Mouse (Mus musculus) heart, postnatal 0 days (tissue): ENCODE data around the gene Ldah. TPM values are rescaled to one million over a fixed set of nuclear protein-coding genes. Genes with fewer than 3 reads are reported as not detected.

Experiments used
- ATAC-seq: fragments of 200-750 bp; cut with Nextera tagmentation; 2 replicates; pipeline ENCODE4 v1.8.0; 2017; ENCODE audit warnings: low read depth, moderate number of reproducible peaks, moderate library complexity; ENCODE audit not compliant: insufficient read depth
- DNase-seq: peaks from one replicate; pipeline ENCODE4 v3.0.0-alpha.2; 2016; ENCODE audit warnings: low spot score
- H3K27ac ChIP-seq: fragments of 300-500 bp; sonication (generic); 2 replicates; pipeline ENCODE4 v1.5.1; 2014; ENCODE audit warnings: low read depth, mild to moderate bottlenecking
- H3K27me3 ChIP-seq: fragments of 300-500 bp; sonication (generic); 2 replicates; pipeline ENCODE4 v1.6.1; 2014; ENCODE audit warnings: low read length, mixed read lengths; ENCODE audit not compliant: control insufficient read depth, insufficient read depth
- H3K36me3 ChIP-seq: fragments of 300-500 bp; sonication (generic); replicated peaks from 2 replicates; pipeline ENCODE4 v1.6.1; 2014; ENCODE audit warnings: low read length, mixed read lengths; ENCODE audit not compliant: control insufficient read depth, insufficient read depth
- H3K4me1 ChIP-seq: fragments of 300-500 bp; sonication (generic); 2 replicates; pipeline ENCODE4 v1.6.1; 2014; ENCODE audit warnings: antibody characterized with exemption; ENCODE audit not compliant: control insufficient read depth, insufficient read depth
- H3K4me2 ChIP-seq: fragments of 300-500 bp; sonication (generic); 2 replicates; pipeline ENCODE4 v1.6.1; 2014; ENCODE audit warnings: low read depth, mild to moderate bottlenecking, low read length, moderate library complexity
- H3K4me3 ChIP-seq: fragments of 300-500 bp; sonication (generic); 2 replicates; pipeline ENCODE4 v1.5.1; 2014; ENCODE audit warnings: low read depth, low read length
- H3K9ac ChIP-seq: fragments of 300-500 bp; sonication (generic); replicated peaks from 2 replicates; pipeline ENCODE4 v1.6.1; 2014; ENCODE audit warnings: low read depth, low read length, mixed read lengths
- H3K9me3 ChIP-seq: fragments of 300-500 bp; sonication (generic); replicated peaks from 2 replicates; pipeline ENCODE4 v1.6.1; 2016; ENCODE audit warnings: low read length; ENCODE audit not compliant: control insufficient read depth
- CTCF ChIP-seq: IDR thresholded peaks from 2 replicates; pipeline ENCODE4 v1.5.1; 2016; ENCODE audit warnings: antibody characterized with exemption, control low read depth, low read depth
- EP300 ChIP-seq: IDR thresholded peaks from 2 replicates; pipeline ENCODE4 v1.6.1; 2016; ENCODE audit warnings: antibody characterized with exemption, low read depth
- WGBS: fragments of 180-500 bp; shearing (Covaris S2); extraction: QIAGEN DNeasy Blood & Tissue Kit; methylation state at CpG from one replicate; pipeline ENCODE4 v1.1.7; 2014; 5-methylcytosine and 5-hydroxymethylcytosine counted together
- polyA plus RNA-seq: library from polyadenylated mRNA; unstranded; fragments of >200 nt; fragmentation: Nextera tagmentation; extraction: Ambion mirVana; gene quantifications from 2 replicates; pipeline ENCODE4 v1.2.1, GENCODE M21; 2015
- total RNA-seq: library from RNA; depleted of rRNA; stranded (reverse); fragments of >200 nt; gene quantifications from 2 replicates; pipeline ENCODE4 v1.2.3, GENCODE M21; 2014; ENCODE audit warnings: low replicate concordance

Gene Ldah
- total and polyA plus RNA-seq, 2 experiments from 2014 or later = 17.0 to 45.0 TPM

GRCm38 (mm10) chr12:8310992-8311391 lies 103.1 kb downstream of the Ldah start:
- DNase-seq (no peak), ATAC-seq (no peak)
- Histone ChIP-seq H3K36me3 (no peaks in the 10 kb centered on the region), H3K4me2 (no peak overlapping the region), H3K4me1 (no peaks in the 10 kb centered on the region; the same call in 1 of the 2 replicates), H3K4me3 (no peak overlapping the region), H3K9me3 (no peaks in the 10 kb centered on the region), H3K27ac (no peak overlapping the region), H3K9ac (no peak overlapping the region), H3K27me3 (peaks cover 10% of the 10 kb centered on the region)
- WGBS = 52% methylated on average over 17 of the region's 17 CpGs
- TF ChIP-seq EP300 = no peak
- TF ChIP-seq CTCF = no peak

GRCm38 (mm10) chr12:8312266-8312665 lies 104.4 kb downstream of the Ldah start:
- no peak for ATAC-seq
- Histone ChIP-seq H3K27ac (no peak overlapping the region), H3K9ac (no peak overlapping the region), H3K4me1 (no peaks in the 10 kb centered on the region; the same call in 1 of the 2 replicates), H3K4me3 (no peak overlapping the region), H3K36me3 (0 out of 2 replicates have a peak, but pooled peaks cover under 1% of the 10 kb centered on the region), H3K4me2 (no peak overlapping the region), H3K9me3 (no peaks in the 10 kb centered on the region), H3K27me3 (0 out of 2 replicates have a peak, but pooled peaks cover 5% of the 10 kb centered on the region)
- TF ChIP-seq EP300 (no peak), CTCF (no peak)
- WGBS = 81% methylated on average over 4 of the region's 4 CpGs
- no peak for DNase-seq

DNA sequence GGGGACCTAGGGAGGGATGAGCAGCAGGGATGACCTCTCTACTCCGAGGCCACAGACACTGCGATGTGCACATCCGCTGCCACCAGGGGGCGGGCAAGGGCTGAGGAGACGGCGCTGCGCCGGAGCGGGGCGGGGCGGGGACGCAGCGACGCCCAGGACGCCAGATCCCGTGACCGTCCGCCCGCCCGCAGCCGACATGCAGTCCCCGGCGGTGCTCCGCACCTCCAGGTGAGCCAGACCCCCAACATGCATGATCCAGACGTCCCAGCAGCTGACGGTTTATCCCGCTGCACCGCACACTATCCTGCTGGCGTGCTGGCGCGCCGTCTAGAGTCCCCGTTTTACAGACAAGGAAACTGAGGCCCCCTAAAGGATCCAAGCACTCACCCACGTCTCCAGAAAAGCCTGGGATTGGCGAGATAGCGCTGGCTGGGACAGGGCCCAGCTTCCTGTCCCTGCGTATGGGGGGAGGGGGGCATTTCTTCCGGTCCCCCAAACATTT lies 105.4 kb downstream of the Ldah start, which contains the start of gene Hs1bp3:
TSS of gene Hs1bp3 (plus strand) at position 163 of the 502 bp plus-strand sequence.
- peaks cover 9% of the 10 kb centered on the region; the same call in 1 of the 2 replicates for H3K36me3 ChIP-seq
- H3K27me3 ChIP-seq = 0 out of 2 replicates have a peak, but pooled peaks cover 5% of the 10 kb centered on the region
- TF ChIP-seq CTCF (peak; percentile 91), EP300 (no peak)
- 0 out of 2 replicates have a peak within 1 kb of the TSS, but pooled peaks have one; percentile 13 for H3K27ac ChIP-seq
- ATAC-seq (peak; percentile 88), DNase-seq (peak; percentile 84)
- H3K9me3 ChIP-seq = no peaks in the 10 kb centered on the region
- H3K4me1 ChIP-seq = no peaks in the 10 kb centered on the region; the same call in 1 of the 2 replicates
- H3K4me3 ChIP-seq = peak within 1 kb of the TSS; percentile 71
- H3K4me2 ChIP-seq = peak within 1 kb of the TSS; percentile 85
- under 1% methylated on average over 38 of the region's 38 CpGs for WGBS
- H3K9ac ChIP-seq = peak within 1 kb of the TSS; percentile 72

DNA sequence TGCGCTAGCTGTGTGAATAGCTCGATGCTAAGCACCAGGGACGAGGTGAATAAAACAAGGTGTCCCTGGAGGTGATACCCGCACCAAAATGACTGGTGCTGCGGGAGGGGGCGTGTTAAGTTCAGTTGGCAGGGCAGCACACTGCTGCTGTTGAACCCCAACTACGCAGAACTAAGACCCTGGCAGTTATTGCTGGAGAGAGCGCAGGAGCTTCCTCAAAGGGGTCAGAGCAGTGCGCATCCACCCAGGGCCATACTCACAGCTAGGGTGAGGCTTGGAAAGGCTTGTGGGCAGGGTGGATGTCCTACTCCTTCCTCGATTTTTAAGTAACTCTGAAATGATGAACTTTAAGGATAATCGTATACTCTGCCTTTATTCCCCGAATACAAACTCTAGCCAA lies 105.9 kb downstream of the Ldah start:
- H3K9ac ChIP-seq = peak overlapping the region; percentile 72
- H3K27ac ChIP-seq = no peak overlapping the region
- WGBS = 19% methylated on average over 12 of the region's 12 CpGs
- peak; percentile 8; the same call in 1 of the 2 replicates for ATAC-seq
- TF ChIP-seq CTCF (no peak), EP300 (no peak)
- H3K4me2 ChIP-seq = peak overlapping the region; percentile 85
- DNase-seq = no peak
- peaks cover 13% of the 10 kb centered on the region for H3K36me3 ChIP-seq
- no peaks in the 10 kb centered on the region for H3K9me3 ChIP-seq
- peak overlapping the region; percentile 71 for H3K4me3 ChIP-seq
- 0 out of 2 replicates have a peak, but pooled peaks cover 5% of the 10 kb centered on the region for H3K27me3 ChIP-seq
- no peaks in the 10 kb centered on the region; the same call in 1 of the 2 replicates for H3K4me1 ChIP-seq

GRCm38 (mm10) chr12:8316541-8316940 lies 108.6 kb downstream of the Ldah start:
- Histone ChIP-seq H3K4me3 (no peak overlapping the region), H3K4me1 (no peaks in the 10 kb centered on the region; the same call in 1 of the 2 replicates), H3K27me3 (no peaks in the 10 kb centered on the region), H3K27ac (no peak overlapping the region), H3K9ac (no peak overlapping the region), H3K4me2 (no peak overlapping the region), H3K36me3 (peaks cover 27% of the 10 kb centered on the region), H3K9me3 (no peaks in the 10 kb centered on the region)
- ATAC-seq (no peak), DNase-seq (no peak)
- 87% methylated on average over 5 of the region's 5 CpGs for WGBS
- TF ChIP-seq CTCF (peak; percentile 14; the same call in 1 of the 2 replicates), EP300 (no peak)
